Mouse (Mus musculus) MEL (cell line): ENCODE data around the gene Pparg. TPM values are rescaled to one million over a fixed set of nuclear protein-coding genes. Genes with fewer than 3 reads are reported as not detected.

ENCODE experiments used
- DNase-seq: peaks from one replicate; pipeline ENCODE4 v3.0.0; 2011; ENCODE audit warnings: low read depth, low spot score
- H3K27ac ChIP-seq: 2 replicates; pipeline ENCODE4 v1.5.1; 2012; ENCODE audit warnings: low read depth, mild to moderate bottlenecking, control low read depth, low read length, moderate library complexity; ENCODE audit not compliant: control insufficient read depth
- H3K27me3 ChIP-seq, 2 experiments: fragments of 150-350 bp in 1 of 2; sonication (generic) in 1 of 2; 2 replicates each; pipeline ENCODE4 v1.6.1; 2012; ENCODE audit warnings: low read length in 2 of 2, mild to moderate bottlenecking in 2 of 2, improper control_type of control experiment in 1 of 2, moderate library complexity in 1 of 2; ENCODE audit not compliant: insufficient read depth in 2 of 2, control insufficient read depth in 1 of 2
- H3K36me3 ChIP-seq, 2 experiments: 2 replicates each; pipeline ENCODE4 v1.6.1; 2012 to 2014; ENCODE audit warnings: low read length in 2 of 2, improper control_type of control experiment in 1 of 2, inconsistent platforms in 1 of 2, mild to moderate bottlenecking in 1 of 2; ENCODE audit not compliant: insufficient read depth in 2 of 2, control insufficient read depth in 1 of 2
- H3K4me1 ChIP-seq, 2 experiments: fragments of 150-350 bp in 1 of 2; sonication (generic) in 1 of 2; 2 replicates each; pipeline ENCODE4 v1.6.1; 2012; ENCODE audit warnings: low read length in 2 of 2, improper control_type of control experiment in 1 of 2, mild to moderate bottlenecking in 1 of 2; ENCODE audit not compliant: insufficient read depth in 2 of 2, control insufficient read depth in 1 of 2
- H3K4me3 ChIP-seq, 2 experiments: fragments of 150-350 bp in 1 of 2; sonication (generic) in 1 of 2; 2 replicates each; pipeline ENCODE4 v1.5.1; 2012; ENCODE audit warnings: low read depth in 2 of 2, low read length in 2 of 2, mild to moderate bottlenecking in 2 of 2, moderate library complexity in 2 of 2, control low read depth in 1 of 2, improper control_type of control experiment in 1 of 2; ENCODE audit not compliant: control insufficient read depth in 1 of 2, insufficient read depth in 1 of 2
- H3K79me2 ChIP-seq: 2 replicates; pipeline ENCODE4 v1.6.1; 2012; ENCODE audit warnings: mild to moderate bottlenecking, low read length, moderate library complexity; ENCODE audit not compliant: control insufficient read depth, poor library complexity, insufficient read depth
- H3K9ac ChIP-seq: 2 replicates; pipeline ENCODE4 v1.6.1; 2012; ENCODE audit warnings: low read depth, mild to moderate bottlenecking, control low read depth, low read length, moderate library complexity; ENCODE audit not compliant: control insufficient read depth, poor library complexity, severe bottlenecking
- H3K9me3 ChIP-seq: fragments of 150-350 bp; sonication (generic); replicated peaks from 2 replicates; pipeline ENCODE4 v1.6.1; 2012; ENCODE audit warnings: mild to moderate bottlenecking, low read length, improper control_type of control experiment, moderate library complexity; ENCODE audit not compliant: insufficient read depth
- BHLHE40 ChIP-seq: IDR thresholded peaks from 2 replicates; pipeline ENCODE4 v1.6.1; 2012; ENCODE audit warnings: low read depth, mild to moderate bottlenecking, inconsistent platforms, low read length, improper control_type of control experiment, borderline replicate concordance
- CHD1 ChIP-seq: IDR thresholded peaks from 2 replicates; pipeline ENCODE4 v1.6.1; 2012; ENCODE audit warnings: low read depth, mild to moderate bottlenecking, inconsistent platforms, low read length, improper control_type of control experiment
- CHD2 ChIP-seq: IDR thresholded peaks from 2 replicates; pipeline ENCODE4 v1.6.1; 2011; ENCODE audit warnings: low read length, improper control_type of control experiment
- E2F4 ChIP-seq: IDR thresholded peaks from 2 replicates; pipeline ENCODE4 v1.6.1; 2011; ENCODE audit warnings: low read depth, low read length, improper control_type of control experiment, borderline replicate concordance
- EP300 ChIP-seq, 2 experiments: IDR thresholded peaks; 2 replicates each; pipeline ENCODE4 v1.6.1; 2011; ENCODE audit warnings: improper control_type of control experiment in 2 of 2, low read length in 2 of 2, low read depth in 1 of 2, mild to moderate bottlenecking in 1 of 2
- ETS1 ChIP-seq: IDR thresholded peaks from 2 replicates; pipeline ENCODE4 v1.6.1; 2012; ENCODE audit warnings: low read depth, mild to moderate bottlenecking, inconsistent platforms, low read length, improper control_type of control experiment, moderate library complexity
- GABPA ChIP-seq: IDR thresholded peaks from 2 replicates; pipeline ENCODE4 v1.6.1; 2012; ENCODE audit warnings: low read depth, mild to moderate bottlenecking, inconsistent platforms, low read length, improper control_type of control experiment, moderate library complexity
- GATA1 ChIP-seq: IDR thresholded peaks from 2 replicates; pipeline ENCODE4 v1.6.1; 2011; ENCODE audit warnings: low read depth, low read length, improper control_type of control experiment
- HCFC1 ChIP-seq: IDR thresholded peaks from 2 replicates; pipeline ENCODE4 v1.6.1; 2012; ENCODE audit warnings: low read depth, mild to moderate bottlenecking, inconsistent platforms, low read length, improper control_type of control experiment, moderate library complexity
- JUND ChIP-seq: IDR thresholded peaks from 2 replicates; pipeline ENCODE4 v1.6.1; 2011; ENCODE audit warnings: low read depth, mild to moderate bottlenecking, improper control_type of control experiment, low read length
- MAFK ChIP-seq: IDR thresholded peaks from 2 replicates; pipeline ENCODE4 v1.6.1; 2011; ENCODE audit warnings: low read depth, mild to moderate bottlenecking, low read length, improper control_type of control experiment, borderline replicate concordance
- MEF2A ChIP-seq: IDR thresholded peaks from 2 replicates; pipeline ENCODE4 v1.6.1; 2014; ENCODE audit warnings: low read depth, mild to moderate bottlenecking, inconsistent platforms, low read length, improper control_type of control experiment; ENCODE audit not compliant: poor library complexity, insufficient replicate concordance, severe bottlenecking; ENCODE audit errors: extremely low read depth
- MXI1 ChIP-seq: IDR thresholded peaks from 2 replicates; pipeline ENCODE4 v1.6.1; 2011; ENCODE audit warnings: mild to moderate bottlenecking, low read depth, low read length, improper control_type of control experiment
- MYB ChIP-seq: IDR thresholded peaks from 2 replicates; pipeline ENCODE4 v1.6.1; 2011; ENCODE audit warnings: mild to moderate bottlenecking, low read depth, low read length, improper control_type of control experiment
- NELFE ChIP-seq: IDR thresholded peaks from 2 replicates; pipeline ENCODE4 v1.6.1; 2011; ENCODE audit warnings: low read depth, low read length, improper control_type of control experiment
- POLR2AphosphoS2 ChIP-seq: IDR thresholded peaks from 2 replicates; pipeline ENCODE4 v1.6.1; 2011; ENCODE audit warnings: low read length, improper control_type of control experiment
- POLR2AphosphoS5 ChIP-seq: IDR thresholded peaks from 2 replicates; pipeline ENCODE4 v1.6.1; 2012; ENCODE audit warnings: low read depth, borderline replicate concordance, mild to moderate bottlenecking, inconsistent platforms, low read length, moderate library complexity, mixed read lengths
- RAD21 ChIP-seq: IDR thresholded peaks from 2 replicates; pipeline ENCODE4 v1.6.1; 2011; ENCODE audit warnings: mild to moderate bottlenecking, low read depth, low read length, improper control_type of control experiment
- SMC3 ChIP-seq: IDR thresholded peaks from 2 replicates; pipeline ENCODE4 v1.6.1; 2011; ENCODE audit warnings: low read depth, low read length, improper control_type of control experiment
- TAL1 ChIP-seq: IDR thresholded peaks from 2 replicates; pipeline ENCODE4 v1.6.1; 2012; ENCODE audit warnings: mild to moderate bottlenecking, inconsistent platforms, low read length, moderate library complexity, mixed read lengths
- TCF12 ChIP-seq: IDR thresholded peaks from 2 replicates; pipeline ENCODE4 v1.6.1; 2014; ENCODE audit warnings: low read depth, mild to moderate bottlenecking, inconsistent platforms, low read length, improper control_type of control experiment, moderate library complexity
- UBTF ChIP-seq: IDR thresholded peaks from 2 replicates; pipeline ENCODE4 v1.6.1; 2012; ENCODE audit warnings: low read depth, mild to moderate bottlenecking, inconsistent platforms, low read length, improper control_type of control experiment, moderate library complexity, borderline replicate concordance; ENCODE audit not compliant: insufficient read depth
- USF1 ChIP-seq: IDR thresholded peaks from 2 replicates; pipeline ENCODE4 v1.6.1; 2014; ENCODE audit warnings: low read depth, mild to moderate bottlenecking, inconsistent platforms, low read length, improper control_type of control experiment, moderate library complexity
- USF2 ChIP-seq, 2 experiments: IDR thresholded peaks; 2 replicates each; pipeline ENCODE4 v1.6.1; 2011 to 2012; ENCODE audit warnings: improper control_type of control experiment in 2 of 2, low read length in 2 of 2, borderline replicate concordance in 1 of 2, inconsistent platforms in 1 of 2, low read depth in 1 of 2, mild to moderate bottlenecking in 1 of 2; ENCODE audit not compliant: insufficient read depth in 1 of 2
- ZKSCAN1 ChIP-seq: IDR thresholded peaks from 2 replicates; pipeline ENCODE4 v1.6.1; 2012; ENCODE audit warnings: low read depth, mild to moderate bottlenecking, inconsistent platforms, low read length, improper control_type of control experiment, moderate library complexity
- ZMIZ1 ChIP-seq: IDR thresholded peaks from 2 replicates; pipeline ENCODE4 v1.6.1; 2012; ENCODE audit warnings: low read depth, mild to moderate bottlenecking, inconsistent platforms, low read length, improper control_type of control experiment, moderate library complexity
- polyA plus RNA-seq, 2 experiments: library from polyadenylated mRNA; stranded (reverse) in 1 of 2; unstranded in 1 of 2; fragments of >175 nt in 1 of 2; fragments of >200 nt in 1 of 2; gene quantifications; 2 replicates each; pipeline versions ENCODE4 v1.2.1 to v1.2.4; 2012; ENCODE audit warnings: low replicate concordance in 2 of 2, low read depth in 1 of 2; ENCODE audit not compliant: insufficient read length in 2 of 2, insufficient read depth in 1 of 2, missing spikeins in 1 of 2
- total RNA-seq: library from RNA; depleted of rRNA; stranded (reverse); fragments of 300-350 nt; gene quantifications from 2 replicates; pipeline ENCODE4 v1.2.3, GENCODE M21; 2012

Pparg gene
- total and polyA plus RNA-seq, 3 experiments: 0.08 to 0.15 TPM; not detected in 1

DNA sequence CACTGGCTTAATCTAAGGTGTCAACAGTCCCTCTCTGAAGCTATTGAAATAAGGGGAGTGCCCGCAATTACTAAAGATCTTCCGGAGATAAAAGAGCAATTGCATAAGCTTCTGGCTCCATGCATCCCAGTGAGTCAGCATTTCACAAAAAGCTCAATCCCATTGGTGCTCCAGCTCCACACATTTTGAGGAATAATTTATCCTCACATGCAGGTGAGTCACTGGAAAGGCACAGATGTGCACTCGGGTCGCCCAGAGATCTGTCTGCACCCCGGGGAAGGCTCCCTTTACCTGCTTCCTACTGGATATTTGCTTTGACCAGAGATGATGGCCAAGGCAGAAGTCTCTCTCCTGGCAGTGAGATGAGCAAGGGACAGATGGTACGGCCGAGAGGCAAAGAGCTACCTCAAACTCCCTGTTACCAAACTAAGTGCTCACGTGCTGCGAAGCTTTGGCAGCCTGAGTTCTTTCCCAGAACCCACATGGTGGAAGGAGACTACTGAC lies 47.5 kb upstream of the Pparg start:
- H3K4me1 ChIP-seq: no peaks in the 10 kb centered on the region; a peak in 1 of 4 replicates
- TF ChIP-seq MXI1 (no peak), POLR2AphosphoS5 (no peak), MAFK (no peak), USF2 (IDR thresholded peaks at IDR 0.05; ENCODE audit: borderline replicate concordance in 1 of 2, insufficient read depth in 1 of 2, low read depth in 1 of 2, low read length in 2 of 2) (no peak), ZMIZ1 (no peak), TAL1 (no peak), SMC3 (no peak), TCF12 (no peak), USF1 (no peak), GATA1 (no peak), CHD2 (no peak), UBTF (no peak), ZKSCAN1 (no peak), GABPA (no peak), BHLHE40 (no peak), EP300 (IDR thresholded peaks at IDR 0.05; ENCODE audit: low read depth in 1 of 2, low read length in 2 of 2) (no peak), RAD21 (no peak), ETS1 (no peak), HCFC1 (no peak), POLR2AphosphoS2 (no peak)
- H3K4me3 ChIP-seq: no peak overlapping the region
- H3K27me3 ChIP-seq: no peaks in the 10 kb centered on the region; a peak in 1 of 4 replicates
- no peaks in the 10 kb centered on the region for H3K9me3 ChIP-seq
- no peak for DNase-seq
- H3K36me3 ChIP-seq: peaks cover 0 to 9% of the 10 kb centered on the region in 2 experiments; a peak in 2 of 4 replicates
- no peaks in the 10 kb centered on the region for H3K79me2 ChIP-seq
- no peak overlapping the region for H3K9ac ChIP-seq
- no peak overlapping the region for H3K27ac ChIP-seq

DNA sequence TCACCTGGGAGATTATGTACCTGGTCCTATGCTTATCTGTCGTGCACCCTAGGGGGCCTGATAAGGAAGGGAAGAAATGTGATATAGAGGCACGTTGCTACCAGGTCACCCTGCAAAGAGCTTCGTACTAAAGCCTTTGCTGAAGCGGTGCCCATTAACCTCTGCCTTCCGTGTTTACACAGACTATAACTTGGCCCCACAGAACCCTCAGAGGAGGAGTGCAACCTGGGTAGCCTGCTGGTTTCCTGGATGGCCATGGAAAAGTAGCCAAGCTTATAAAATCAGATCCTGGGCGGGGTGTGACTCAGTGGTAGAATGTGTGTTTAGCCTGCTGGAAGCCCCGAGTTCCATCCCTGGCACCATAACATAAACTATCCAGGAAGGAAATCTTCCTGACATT lies 46.8 kb upstream of the Pparg start:
- Histone ChIP-seq H3K36me3 (peaks cover 0 to 9% of the 10 kb centered on the region in 2 experiments; a peak in 2 of 4 replicates), H3K27me3 (no peaks in the 10 kb centered on the region; a peak in 1 of 4 replicates), H3K9me3 (no peaks in the 10 kb centered on the region), H3K9ac (no peak overlapping the region), H3K4me1 (no peaks in the 10 kb centered on the region; a peak in 1 of 4 replicates), H3K79me2 (no peaks in the 10 kb centered on the region), H3K4me3 (no peak overlapping the region), H3K27ac (no peak overlapping the region)
- no peak for DNase-seq
- TF ChIP-seq BHLHE40 (no peak), MEF2A (no peak), JUND (no peak), UBTF (no peak), MYB (no peak), E2F4 (no peak), CHD2 (no peak), NELFE (no peak), CHD1 (no peak)
